Mouse (Mus musculus) testis, adult 2 months (tissue): ENCODE results near the gene Tnfaip8l1. TPM values are rescaled to one million over a fixed set of nuclear protein-coding genes. Genes with fewer than 3 reads are reported as not detected.

Experiments
- H3K27ac ChIP-seq: fragments of 200-500 bp; 2 replicates; pipeline ENCODE4 v1.5.1; 2012; ENCODE audit warnings: low read depth, low read length; ENCODE audit not compliant: control insufficient read depth, insufficient read depth
- H3K27me3 ChIP-seq: fragments of 200-500 bp; 2 replicates; pipeline ENCODE4 v1.6.1; 2012; ENCODE audit warnings: mild to moderate bottlenecking, low read length, moderate library complexity; ENCODE audit not compliant: control insufficient read depth, insufficient read depth
- H3K36me3 ChIP-seq: fragments of 200-500 bp; 2 replicates; pipeline ENCODE4 v1.6.1; 2012; ENCODE audit warnings: mild to moderate bottlenecking, low read length; ENCODE audit not compliant: control insufficient read depth, insufficient read depth
- H3K4me1 ChIP-seq: fragments of 200-500 bp; 2 replicates; pipeline ENCODE4 v1.6.1; 2012; ENCODE audit warnings: low read length; ENCODE audit not compliant: control insufficient read depth, insufficient read depth
- H3K4me3 ChIP-seq: fragments of 200-500 bp; 2 replicates; pipeline ENCODE4 v1.5.1; 2012; ENCODE audit warnings: low read depth, mild to moderate bottlenecking, low read length, moderate library complexity, mixed read lengths; ENCODE audit not compliant: control insufficient read depth
- CTCF ChIP-seq: fragments of 200-500 bp; IDR thresholded peaks from 2 replicates; pipeline ENCODE4 v1.5.1; 2012; ENCODE audit warnings: low read depth, mild to moderate bottlenecking, inconsistent platforms, low read length, moderate library complexity; ENCODE audit not compliant: control insufficient read depth, insufficient read depth, insufficient replicate concordance
- POLR2A ChIP-seq: fragments of 200-500 bp; IDR thresholded peaks from 2 replicates; pipeline ENCODE4 v1.6.1; 2012; ENCODE audit warnings: low read depth, mild to moderate bottlenecking, inconsistent platforms, low read length, moderate library complexity; ENCODE audit not compliant: control insufficient read depth
- polyA plus RNA-seq: library from polyadenylated mRNA; depleted of rRNA; stranded (reverse); fragments of >200 nt; gene quantifications from 2 replicates; pipeline ENCODE4 v1.2.3, GENCODE M21; 2012

Gene Tnfaip8l1
- polyA plus RNA-seq, 1 experiment: 0.31 TPM

DNA sequence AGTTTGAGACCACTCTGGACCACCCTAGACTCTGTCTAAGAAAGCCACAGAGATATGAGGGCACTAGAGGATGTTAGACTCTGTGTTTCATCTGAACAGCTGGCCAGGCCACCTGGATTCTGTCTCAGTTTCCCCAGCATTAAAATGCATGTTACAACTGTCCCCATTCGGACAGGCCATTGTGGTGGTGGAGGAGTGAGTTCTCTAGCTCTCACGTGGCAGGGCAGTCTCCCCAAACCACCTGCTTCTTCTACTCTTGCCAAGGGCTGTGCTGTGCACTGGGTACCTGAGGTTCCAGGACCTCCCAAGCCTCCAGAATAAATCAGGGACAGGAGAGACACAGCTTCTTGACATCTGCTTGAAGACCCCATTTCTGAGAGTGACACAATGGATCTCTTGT lies 12.4 kb upstream of the Tnfaip8l1 start:
- peaks cover 4% of the 10 kb centered on the region for H3K4me1 ChIP-seq
- TF ChIP-seq CTCF (no peak), POLR2A (no peak)
- H3K27ac ChIP-seq: no peak overlapping the region
- no peak overlapping the region for H3K4me3 ChIP-seq
- H3K27me3 ChIP-seq: no peaks in the 10 kb centered on the region
- no peaks in the 10 kb centered on the region for H3K36me3 ChIP-seq

GRCm38 (mm10) chr17:56153643-56154042 lies 8.6 kb upstream of the Tnfaip8l1 start:
- H3K4me1 ChIP-seq: peaks cover 4% of the 10 kb centered on the region
- no peaks in the 10 kb centered on the region for H3K36me3 ChIP-seq
- no peaks in the 10 kb centered on the region for H3K27me3 ChIP-seq
- H3K27ac ChIP-seq: no peak overlapping the region
- TF ChIP-seq CTCF: no peak
- TF ChIP-seq POLR2A: no peak
- no peak overlapping the region for H3K4me3 ChIP-seq

DNA sequence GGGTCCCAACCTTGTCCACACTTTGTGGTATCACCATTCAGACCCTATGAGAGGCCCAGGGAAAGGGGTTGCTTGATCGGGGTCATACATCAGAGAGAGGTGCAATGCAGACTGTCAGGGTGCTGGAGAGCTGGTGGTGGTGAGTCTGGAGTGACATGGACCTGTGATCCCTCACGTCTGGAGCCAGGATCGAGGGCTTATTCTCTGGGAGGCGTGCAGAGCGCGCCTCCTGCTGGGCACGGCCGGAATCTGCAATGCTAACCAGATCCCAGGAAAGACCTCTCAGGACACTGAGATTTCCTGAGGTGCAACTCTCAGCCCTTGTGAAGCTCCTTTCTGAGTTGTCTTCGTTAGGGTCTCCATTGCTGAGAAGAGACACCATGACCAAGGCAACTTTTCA lies 2.5 kb upstream of the Tnfaip8l1 start:
- Histone ChIP-seq H3K4me1 (peaks cover 11% of the 10 kb centered on the region), H3K4me3 (no peak overlapping the region), H3K27me3 (no peaks in the 10 kb centered on the region), H3K27ac (no peak overlapping the region), H3K36me3 (no peaks in the 10 kb centered on the region)
- TF ChIP-seq CTCF (peak; percentile 65; the same call in 1 of the 2 replicates), POLR2A (no peak)

GRCm38 (mm10) chr17:56163523-56164102 lies 1.3 kb downstream of the Tnfaip8l1 start:
- H3K36me3 ChIP-seq: no peaks in the 10 kb centered on the region
- no peak overlapping the region for H3K27ac ChIP-seq
- H3K27me3 ChIP-seq: no peaks in the 10 kb centered on the region
- no peak for TF ChIP-seq CTCF
- TF ChIP-seq POLR2A: no peak
- no peak overlapping the region for H3K4me3 ChIP-seq
- H3K4me1 ChIP-seq: peaks cover 11% of the 10 kb centered on the region

- TF ChIP-seq POLR2A (no peak), CTCF (no peak)
- H3K36me3 ChIP-seq: no peaks in the 10 kb centered on the region
- peaks cover 11% of the 10 kb centered on the region for H3K4me1 ChIP-seq
- no peak overlapping the region for H3K4me3 ChIP-seq
- no peaks in the 10 kb centered on the region for H3K27me3 ChIP-seq
- H3K27ac ChIP-seq: no peak overlapping the region
These were observed 2.2 kb downstream of the Tnfaip8l1 start for GRCm38 (mm10) chr17:56164510-56164909.

GRCm38 (mm10) chr17:56165671-56166070 lies 3.4 kb downstream of the Tnfaip8l1 start:
- Histone ChIP-seq H3K27ac (no peak overlapping the region), H3K4me1 (peaks cover 11% of the 10 kb centered on the region), H3K36me3 (no peaks in the 10 kb centered on the region), H3K27me3 (no peaks in the 10 kb centered on the region), H3K4me3 (no peak overlapping the region)
- TF ChIP-seq POLR2A (no peak), CTCF (no peak)

- H3K27ac ChIP-seq: no peak overlapping the region
- no peak overlapping the region for H3K4me3 ChIP-seq
- peaks cover 2% of the 10 kb centered on the region; the same call in 1 of the 2 replicates for H3K4me1 ChIP-seq
- no peaks in the 10 kb centered on the region for H3K27me3 ChIP-seq
- no peak for TF ChIP-seq POLR2A
- TF ChIP-seq CTCF: no peak
- no peaks in the 10 kb centered on the region for H3K36me3 ChIP-seq
These were observed 7.6 kb downstream of the Tnfaip8l1 start for GRCm38 (mm10) chr17:56169830-56170229.

DNA sequence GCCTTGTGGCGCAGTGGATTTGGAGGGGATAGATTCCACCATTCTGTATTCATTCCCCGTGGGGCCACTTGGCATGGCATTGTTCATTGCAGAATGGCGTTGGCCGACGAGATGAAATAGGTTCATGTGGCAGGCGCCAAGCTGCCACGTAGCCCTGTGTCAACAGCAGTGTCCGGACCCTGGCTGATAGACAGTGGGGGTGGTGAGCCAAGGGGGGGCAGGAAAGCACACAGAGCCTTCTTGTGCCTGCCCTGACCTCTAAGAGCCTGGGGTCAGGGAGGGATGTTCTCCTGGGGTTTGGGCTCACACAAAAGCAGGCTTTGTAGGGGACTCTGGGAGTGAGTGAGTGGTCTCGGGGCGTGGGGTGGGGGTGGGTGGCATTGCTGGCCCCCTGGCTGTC lies 8.4 kb downstream of the Tnfaip8l1 start:
- TF ChIP-seq CTCF (no peak), POLR2A (no peak)
- Histone ChIP-seq H3K27me3 (no peaks in the 10 kb centered on the region), H3K36me3 (no peaks in the 10 kb centered on the region), H3K4me3 (no peak overlapping the region), H3K4me1 (peaks cover 2% of the 10 kb centered on the region; the same call in 1 of the 2 replicates), H3K27ac (no peak overlapping the region)
